Comparison of ENCODE assay signal across 8 mouse cellular contexts in genomic region chr6:49247246-49247645, GRCm38 (mm10). TPM values are rescaled to one million over a fixed set of nuclear protein-coding genes. Genes with fewer than 3 reads are reported as not detected.
DNase-seq lines count a peak whose midpoint lies in the region; ATAC-seq and TF ChIP-seq lines count a peak whose summit lies in the region.

No protein-coding gene starts in this region.

- in situ Hi-C loops in CH12.LX (cut with MboI; ENCODE audit: low pct_ligation_motif_present, low pct_unique_long_range_greater_than_20kb, low sequenced_read_pairs): loop anchor here (10.0 kb wide), 1 partner anchor 192 kb away; no protein-coding TSS in a partner anchor

- no peaks in the 10 kb centered on the region for H3K27me3 ChIP-seq in hindbrain, embryonic 12.5 days
- H3K27me3 ChIP-seq in hindbrain, embryonic 10.5 days (ENCODE audit: insufficient read depth, poor library complexity, severe bottlenecking): no peaks in the 10 kb centered on the region
- H3K27me3 ChIP-seq in CH12.LX (replicated peaks): no peaks in the 10 kb centered on the region

- no peak overlapping the region for H3K27ac ChIP-seq in hindbrain, embryonic 12.5 days
- H3K27ac ChIP-seq in hindbrain, embryonic 10.5 days: no peak overlapping the region
- no peak overlapping the region for H3K27ac ChIP-seq in CH12.LX (ENCODE audit: insufficient read depth, low read depth)

- peak; percentile 48; the same call in 1 of the 2 replicates for ATAC-seq in hindbrain, embryonic 12.5 days (ENCODE audit: low FRiP score)

- peak in 1 of 2 experiments; percentile 49; a peak in 1 of 4 replicates for TF ChIP-seq CTCF in CH12.LX (conservative IDR thresholded peaks at IDR 0.05 in 1 of 2, IDR thresholded peaks at IDR 0.05 in 1 of 2; ENCODE audit: low read depth in 2 of 2, low read length in 2 of 2)

- H3K4me3 ChIP-seq in hindbrain, embryonic 12.5 days: no peak overlapping the region
- no peak overlapping the region for H3K4me3 ChIP-seq in hindbrain, embryonic 10.5 days
- H3K4me3 ChIP-seq in CH12.LX (replicated peaks in 1 of 3; ENCODE audit: low read depth in 2 of 3, low read length in 2 of 3, poor library complexity in 1 of 3): no peak overlapping the region

- TF ChIP-seq RAD21 in CH12.LX (IDR thresholded peaks at IDR 0.05; ENCODE audit: low read depth, low read length): no peak

- no peaks in the 10 kb centered on the region for H3K4me1 ChIP-seq in hindbrain, embryonic 12.5 days
- no peaks in the 10 kb centered on the region for H3K4me1 ChIP-seq in hindbrain, embryonic 10.5 days (replicated peaks)
- no peaks in the 10 kb centered on the region for H3K4me1 ChIP-seq in CH12.LX (ENCODE audit: control insufficient read depth in 1 of 2, insufficient read depth in 2 of 2)

- peaks cover 75% of the 10 kb centered on the region for H3K36me3 ChIP-seq in hindbrain, embryonic 12.5 days
- H3K36me3 ChIP-seq in hindbrain, embryonic 10.5 days: peaks cover 100% of the 10 kb centered on the region
- peaks cover 55 to 88% of the 10 kb centered on the region in 2 experiments for H3K36me3 ChIP-seq in CH12.LX (replicated peaks in 1 of 2; ENCODE audit: control insufficient read depth in 1 of 2, insufficient read depth in 1 of 2, low read length in 1 of 2)

- H3K9ac ChIP-seq in hindbrain, embryonic 12.5 days: no peak overlapping the region
- no peak overlapping the region for H3K9ac ChIP-seq in CH12.LX (ENCODE audit: insufficient read depth, low read depth)

- no peak overlapping the region for H3K4me2 ChIP-seq in hindbrain, embryonic 12.5 days (replicated peaks)
- H3K4me2 ChIP-seq in CH12.LX (ENCODE audit: insufficient read depth, low read depth, poor library complexity, severe bottlenecking): no peak overlapping the region

- dilution Hi-C loops in CH12.LX (cut with MboI; ENCODE audit: extremely low pct_ligation_motif_present, extremely low pct_unique_long_range_greater_than_20kb, low sequenced_read_pairs): no loop called here

- peaks cover 5% of the 10 kb centered on the region for H3K79me2 ChIP-seq in CH12.LX (replicated peaks; ENCODE audit: control insufficient read depth, extremely low read depth, insufficient read depth, poor library complexity, severe bottlenecking)

- DNase-seq in hindbrain, embryonic 10.5 days (ENCODE audit: low spot score): no peak
- DNase-seq in CH12.LX (ENCODE audit: extremely low read depth) (peak; percentile 39), NIH3T3 (ENCODE audit: low read depth) (peak; percentile 80)
- DNase-seq in lung, postnatal 10 days: peak; percentile 34
- no peak for DNase-seq in kidney, postnatal 14 days
- DNase-seq in natural killer cell, adult 2 months (ENCODE audit: low spot score in 2 of 2): no peak
- no peak for DNase-seq in urinary bladder, postnatal 10 days (ENCODE audit: low spot score)

- no peak for TF ChIP-seq POLR2A in CH12.LX (IDR thresholded peaks at IDR 0.05; ENCODE audit: low read depth, low read length)

- 61% methylated on average over 2 of the region's 2 CpGs for WGBS in hindbrain, embryonic 12.5 days
- WGBS in hindbrain, embryonic 10.5 days: 72% methylated on average over 2 of the region's 2 CpGs

- TF ChIP-seq EP300 in CH12.LX (IDR thresholded peaks at IDR 0.05; ENCODE audit: low read length): no peak

- H3K9me3 ChIP-seq in hindbrain, embryonic 12.5 days (replicated peaks): no peaks in the 10 kb centered on the region
- no peaks in the 10 kb centered on the region for H3K9me3 ChIP-seq in hindbrain, embryonic 10.5 days
- H3K9me3 ChIP-seq in CH12.LX (replicated peaks; ENCODE audit: low read length): no peaks in the 10 kb centered on the region

TF ChIP-seq in CH12.LX, 34 proteins besides CTCF, POLR2A, EP300 and RAD21:
- no peak for TF ChIP-seq JUN (IDR thresholded peaks at IDR 0.05; ENCODE audit: insufficient read depth, low read depth, low read length)
- TF ChIP-seq NRF1 (IDR thresholded peaks at IDR 0.05; ENCODE audit: low read depth, low read length): no peak
- no peak for TF ChIP-seq TCF12 (IDR thresholded peaks at IDR 0.05; ENCODE audit: low read depth, low read length)
- TF ChIP-seq JUND (conservative IDR thresholded peaks at IDR 0.05; ENCODE audit: low read depth, low read length): no peak

RNA-seq across cellular contexts. Expression of gene Tra2a, which starts 16.6 kb away (rescaled TPM):
- 142 and 148 TPM in 2 replicates for polyA plus RNA-seq in hindbrain, embryonic 12.5 days (2016; fragmentation: Nextera tagmentation; extraction: Ambion mirVana)
- 122 and 128 TPM in 2 replicates for polyA plus RNA-seq in hindbrain, embryonic 10.5 days (2016; fragmentation: Nextera tagmentation; extraction: Ambion mirVana)
- total RNA-seq in CH12.LX (2012; rRNA removed) (55.4 and 78.8 TPM in 2 replicates), CH12.LX (2014; rRNA removed) (120 and 142 TPM in 2 replicates)
- polyA plus RNA-seq in CH12.LX (2012; ENCODE audit: insufficient read length, low read depth): 95.1 and 103 TPM in 2 replicates

RNA-seq across cellular contexts. Expression of gene Igf2bp3, which starts 32.5 kb away (rescaled TPM):
- 95.3 and 100 TPM in 2 replicates for polyA plus RNA-seq in hindbrain, embryonic 12.5 days (2016; fragmentation: Nextera tagmentation; extraction: Ambion mirVana)
- polyA plus RNA-seq in hindbrain, embryonic 10.5 days (2016; fragmentation: Nextera tagmentation; extraction: Ambion mirVana): 127 and 143 TPM in 2 replicates
- total RNA-seq in CH12.LX (2012; rRNA removed) (18.4 TPM in 2 replicates), CH12.LX (2014; rRNA removed) (35.6 and 39.1 TPM in 2 replicates)
- polyA plus RNA-seq in CH12.LX (2012; ENCODE audit: insufficient read length, low read depth): 22.0 and 23.1 TPM in 2 replicates

Comparison
In these comparisons a context has a peak if more than half of its experiments do, and no peak if none do; other contexts are left out.
1. DNase-seq: peak in CH12.LX (single experiment), NIH3T3 (single experiment) and lung, postnatal 10 days (single experiment); none in hindbrain, embryonic 10.5 days (single experiment), kidney, postnatal 14 days (single experiment), natural killer cell, adult 2 months (0 of 2) and urinary bladder, postnatal 10 days (single experiment).